Mouse (Mus musculus) gastrocnemius, adult 18-20 months (tissue): ENCODE data around the gene Fam71e1. TPM values are rescaled to one million over a fixed set of nuclear protein-coding genes. Genes with fewer than 3 reads are reported as not detected.

ENCODE experiments used
- DNase-seq: peaks from one replicate; pipeline ENCODE4 v3.0.0; 2021; ENCODE audit warnings: low spot score
- total RNA-seq, 2 experiments: library from RNA; stranded (reverse); gene quantifications; 2 replicates each; pipeline ENCODE4 v1.2.3; 2021

Fam71e1 gene
- total RNA-seq, 2 experiments from 2014 or later, result 3.5 to 5.0 TPM

GRCm38 (mm10) chr7:44470696-44471612 is 25.4 kb upstream of the Fam71e1 start:
- no peak for DNase-seq

DNA sequence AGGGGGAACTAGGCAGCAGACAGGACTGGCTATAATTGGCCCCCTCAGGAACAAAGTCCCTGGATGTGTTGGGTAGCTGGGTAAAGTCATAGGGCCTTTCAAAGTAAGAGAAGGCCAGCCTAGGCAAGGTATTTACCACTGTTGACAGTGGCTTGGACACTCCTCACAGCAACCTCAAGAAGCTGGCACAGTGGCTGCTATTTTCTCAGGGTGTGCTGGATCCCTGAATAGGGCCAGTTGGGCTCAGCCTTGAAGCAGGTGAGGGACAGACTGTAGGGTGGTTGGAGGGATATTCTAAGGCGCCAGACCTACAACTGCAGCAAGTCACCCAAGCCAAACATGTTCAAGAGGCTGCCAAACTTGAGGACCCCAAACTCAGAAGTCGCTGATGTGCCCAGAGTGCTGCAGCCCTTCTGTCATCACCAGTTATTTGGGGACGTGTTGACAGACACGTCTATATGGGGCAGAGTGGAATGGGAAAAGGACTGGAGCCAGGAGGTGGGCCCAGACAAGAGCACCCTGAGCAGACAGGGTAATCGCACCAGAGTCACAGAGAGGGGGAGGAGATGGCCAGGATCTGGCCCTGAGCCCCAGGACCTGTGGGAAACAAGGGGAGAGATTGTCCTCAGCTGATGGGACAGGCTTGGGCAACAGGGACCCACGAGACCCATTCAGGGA is 24.4 kb upstream of the Fam71e1 start:
- DNase-seq, result peak; percentile 69

- DNase-seq, result no peak
Observed at GRCm38 (mm10) chr7:44472558-44472885, 23.9 kb upstream of the Fam71e1 start.

GRCm38 (mm10) chr7:44472961-44473646 is 23.3 kb upstream of the Fam71e1 start:
- peak; percentile 89 for DNase-seq

- peak; percentile 62 for DNase-seq
Observed at GRCm38 (mm10) chr7:44474419-44474818, 22.0 kb upstream of the Fam71e1 start.

- DNase-seq, result no peak
Observed at GRCm38 (mm10) chr7:44475046-44475614, 21.3 kb upstream of the Fam71e1 start.

GRCm38 (mm10) chr7:44482836-44483435 is 13.4 kb upstream of the Fam71e1 start:
- DNase-seq, result no peak

GRCm38 (mm10) chr7:44484109-44484508 is 12.3 kb upstream of the Fam71e1 start:
- no peak for DNase-seq

GRCm38 (mm10) chr7:44484841-44485571 is 11.4 kb upstream of the Fam71e1 start:
- DNase-seq, result peak; percentile 69

DNA sequence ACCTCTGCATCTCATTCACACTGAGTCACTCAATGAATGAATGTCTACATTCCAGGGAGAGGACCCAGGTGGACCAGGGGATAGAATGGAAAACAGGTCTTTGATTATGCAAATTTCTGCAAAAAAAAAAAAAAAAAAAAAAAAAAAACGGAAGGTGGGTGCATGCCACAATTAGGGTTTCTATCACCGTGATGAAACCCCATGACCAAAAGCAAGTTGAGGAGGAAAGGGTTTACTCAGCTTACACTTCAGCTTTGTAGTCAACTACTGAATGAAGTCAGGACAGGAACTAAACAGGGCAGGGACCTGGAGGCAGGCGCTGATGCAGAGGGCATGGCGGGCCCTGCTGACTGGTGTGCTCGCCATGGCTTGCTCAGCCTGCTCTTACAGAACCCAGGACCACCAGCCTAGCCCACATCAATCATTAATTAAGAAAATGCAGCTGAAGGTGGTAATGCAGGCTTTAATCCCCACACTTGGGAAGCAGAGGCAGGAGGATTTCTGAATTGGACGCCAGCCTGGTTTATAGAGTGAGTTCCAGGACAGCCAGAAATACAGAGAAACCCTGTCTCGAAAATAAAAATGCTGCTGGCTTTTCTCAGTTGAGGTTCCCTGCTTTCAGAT is 10.7 kb upstream of the Fam71e1 start:
- no peak for DNase-seq

- no peak for DNase-seq
Observed at GRCm38 (mm10) chr7:44486927-44487575, 9.3 kb upstream of the Fam71e1 start.

DNA sequence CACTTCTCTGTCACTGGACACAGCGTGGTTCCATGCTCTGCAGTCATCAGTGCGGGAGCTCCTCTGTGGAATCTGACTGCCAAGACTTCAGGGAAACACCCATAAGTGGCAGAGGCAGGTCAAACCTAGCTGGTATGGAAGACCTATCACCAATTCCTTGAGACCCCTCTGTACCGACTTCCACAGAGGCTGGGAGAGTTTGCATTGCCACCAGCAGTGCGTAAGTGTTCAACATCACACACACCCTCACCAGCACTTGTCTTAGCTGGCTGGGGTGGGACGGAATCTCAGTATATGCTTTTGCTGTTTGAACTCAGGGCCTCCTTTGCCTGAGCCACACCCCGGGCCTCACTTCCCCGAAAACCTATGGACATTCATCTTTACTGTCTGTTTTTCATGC is 8.4 kb upstream of the Fam71e1 start:
- no peak for DNase-seq

- DNase-seq, result no peak
Observed at GRCm38 (mm10) chr7:44488545-44488944, 7.8 kb upstream of the Fam71e1 start.

DNA sequence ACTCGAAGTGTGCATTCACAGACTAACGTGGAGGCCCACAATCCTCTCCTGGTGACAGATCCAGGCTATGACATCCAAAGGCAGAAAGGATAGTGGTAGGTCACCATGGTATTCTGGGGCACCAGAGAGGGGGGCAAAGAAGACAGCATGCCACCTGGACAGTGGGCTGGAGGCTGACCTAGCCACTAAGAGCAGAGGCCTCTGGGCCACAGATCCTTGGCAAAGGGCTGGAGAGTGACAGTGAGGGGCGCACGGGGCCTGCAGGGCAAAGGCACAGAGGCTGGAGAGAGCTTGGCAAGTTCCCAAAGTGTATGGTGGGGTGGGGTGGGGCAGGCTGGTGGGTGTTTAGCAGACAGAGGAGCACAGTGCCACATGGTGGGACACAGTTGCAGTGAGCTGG is 6.1 kb upstream of the Fam71e1 start:
- no peak for DNase-seq

GRCm38 (mm10) chr7:44491391-44491790 is 5.0 kb upstream of the Fam71e1 start:
- no peak for DNase-seq

- no peak for DNase-seq
Observed at GRCm38 (mm10) chr7:44492166-44492826, 4.1 kb upstream of the Fam71e1 start.

DNA sequence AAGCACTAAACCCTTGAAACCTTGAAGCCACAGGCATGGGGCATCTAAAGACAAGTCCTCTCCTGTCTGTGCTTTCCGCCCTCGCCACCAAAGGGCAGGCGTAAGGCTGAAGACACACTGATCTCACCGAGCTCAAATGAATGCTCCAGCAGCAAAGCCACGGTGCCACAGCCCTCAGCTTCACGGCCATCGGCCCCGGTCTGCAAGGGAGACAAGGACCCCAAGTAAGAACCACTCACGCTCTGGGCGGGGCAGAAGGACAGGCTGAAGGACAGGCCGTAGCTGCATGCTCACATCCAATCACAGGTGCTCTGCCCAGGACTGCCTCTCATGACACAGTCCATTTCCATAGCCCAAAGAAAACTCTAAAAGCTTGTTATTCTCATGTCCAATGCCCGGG is 1.7 kb upstream of the Fam71e1 start:
- no peak for DNase-seq

GRCm38 (mm10) chr7:44495086-44495485 is 1.3 kb upstream of the Fam71e1 start:
- DNase-seq, result no peak

- no peak for DNase-seq
Observed at GRCm38 (mm10) chr7:44496771-44497109, 359 bp downstream of the Fam71e1 start.
